Mouse (Mus musculus): ENCODE results near the gene Retsat. TPM values are rescaled to one million over a fixed set of nuclear protein-coding genes. Genes with fewer than 3 reads are reported as not detected.

Retsat gene
- 10 to 100 TPM; 25.9 to 30.8 TPM for total RNA-seq (2021)

GRCm38 (mm10) chr6:72597956-72598753 is at the start of gene Retsat, which contains the start of gene Elmod3:
Gene Retsat, plus strand, starts transcription at chr6:72598475.
Gene Elmod3, minus strand, starts transcription at chr6:72598413.
- intact Hi-C loops (cut with DNase I) = no loop called here
- DNase-seq (ENCODE audit: extremely low spot score in 1 of 2, low spot score in 2 of 2) = peak; percentile 94

GRCm38 (mm10) chr6:72549041-72549580 is 49.2 kb upstream of the Retsat start:
- intact Hi-C loops (cut with DNase I) = no loop called here
- DNase-seq (ENCODE audit: extremely low spot score in 1 of 2, low spot score in 2 of 2) = no peak

- DNase-seq (ENCODE audit: extremely low spot score in 1 of 2, low spot score in 2 of 2) = no peak
- intact Hi-C loops (cut with DNase I) = no loop called here
Observed at GRCm38 (mm10) chr6:72550025-72550424, 48.2 kb upstream of the Retsat start.

- intact Hi-C loops (cut with DNase I) = no loop called here
- no peak for DNase-seq (ENCODE audit: extremely low spot score in 1 of 2, low spot score in 2 of 2)
Observed at GRCm38 (mm10) chr6:72550503-72551100, 47.7 kb upstream of the Retsat start.

- intact Hi-C loops (cut with DNase I) = no loop called here
- DNase-seq (ENCODE audit: extremely low spot score in 1 of 2, low spot score in 2 of 2) = peak in 1 of 2 experiments; percentile 80
Observed at GRCm38 (mm10) chr6:72552171-72553078, 45.9 kb upstream of the Retsat start.

- intact Hi-C loops (cut with DNase I) = no loop called here
- no peak for DNase-seq (ENCODE audit: extremely low spot score in 1 of 2, low spot score in 2 of 2)
Observed at GRCm38 (mm10) chr6:72553079-72553412, 45.2 kb upstream of the Retsat start.

- intact Hi-C loops (cut with DNase I) = no loop called here
- DNase-seq (ENCODE audit: extremely low spot score in 1 of 2, low spot score in 2 of 2) = no peak
Observed at GRCm38 (mm10) chr6:72560801-72561200, 37.5 kb upstream of the Retsat start.

- intact Hi-C loops (cut with DNase I) = no loop called here
- DNase-seq (ENCODE audit: extremely low spot score in 1 of 2, low spot score in 2 of 2) = no peak
Observed at GRCm38 (mm10) chr6:72562486-72562885, 35.8 kb upstream of the Retsat start.

- intact Hi-C loops (cut with DNase I) = no loop called here
- no peak for DNase-seq (ENCODE audit: extremely low spot score in 1 of 2, low spot score in 2 of 2)
Observed at GRCm38 (mm10) chr6:72562894-72563293, 35.4 kb upstream of the Retsat start.

- intact Hi-C loops (cut with DNase I) = loop anchor here (5.0 kb wide), 1 partner anchor 33 kb away; no protein-coding TSS in a partner anchor
- no peak for DNase-seq (ENCODE audit: extremely low spot score in 1 of 2, low spot score in 2 of 2)
Observed at GRCm38 (mm10) chr6:72565506-72565905, 32.8 kb upstream of the Retsat start.

GRCm38 (mm10) chr6:72566044-72566443 is 32.2 kb upstream of the Retsat start:
- intact Hi-C loops (cut with DNase I) = loop anchor here (5.0 kb wide), 1 partner anchor 34 kb away; no protein-coding TSS in a partner anchor
- peak; percentile 87 to 88 for DNase-seq (ENCODE audit: extremely low spot score in 1 of 2, low spot score in 2 of 2)

GRCm38 (mm10) chr6:72567508-72567907 is 30.8 kb upstream of the Retsat start:
- DNase-seq (ENCODE audit: extremely low spot score in 1 of 2, low spot score in 2 of 2) = no peak
- intact Hi-C loops (cut with DNase I) = loop anchor here (5.0 kb wide), 1 partner anchor 35 kb away; no protein-coding TSS in a partner anchor

- intact Hi-C loops (cut with DNase I) = loop anchor here (5.0 kb wide), 1 partner anchor 36 kb away; no protein-coding TSS in a partner anchor
- no peak for DNase-seq (ENCODE audit: extremely low spot score in 1 of 2, low spot score in 2 of 2)
Observed at GRCm38 (mm10) chr6:72568736-72569135, 29.5 kb upstream of the Retsat start.

GRCm38 (mm10) chr6:72570644-72571397 is 27.5 kb upstream of the Retsat start:
- DNase-seq (ENCODE audit: extremely low spot score in 1 of 2, low spot score in 2 of 2) = no peak
- intact Hi-C loops (cut with DNase I) = no loop called here

- intact Hi-C loops (cut with DNase I) = no loop called here
- DNase-seq (ENCODE audit: extremely low spot score in 1 of 2, low spot score in 2 of 2) = no peak
Observed at GRCm38 (mm10) chr6:72571826-72572225, 26.4 kb upstream of the Retsat start.

GRCm38 (mm10) chr6:72576041-72576440 is 22.2 kb upstream of the Retsat start:
- no peak for DNase-seq (ENCODE audit: extremely low spot score in 1 of 2, low spot score in 2 of 2)
- intact Hi-C loops (cut with DNase I) = no loop called here

- intact Hi-C loops (cut with DNase I) = no loop called here
- DNase-seq (ENCODE audit: extremely low spot score in 1 of 2, low spot score in 2 of 2) = no peak
Observed at GRCm38 (mm10) chr6:72581625-72582382, 16.5 kb upstream of the Retsat start.
